Mouse (Mus musculus) spleen, adult 2 months (tissue): ENCODE data around the gene Cables2.

Experiments used
- CTCF ChIP-seq: fragments of 200-500 bp; IDR thresholded peaks from 2 replicates; pipeline ENCODE4 v1.5.1; 2011; ENCODE audit warnings: mild to moderate bottlenecking, inconsistent platforms; ENCODE audit not compliant: insufficient read depth, insufficient read length, insufficient replicate concordance; ENCODE audit errors: extremely low read depth
- POLR2A ChIP-seq: fragments of 200-500 bp; IDR thresholded peaks from 2 replicates; pipeline ENCODE4 v1.6.1; 2011; ENCODE audit warnings: low read depth, low read length, inconsistent platforms

DNA sequence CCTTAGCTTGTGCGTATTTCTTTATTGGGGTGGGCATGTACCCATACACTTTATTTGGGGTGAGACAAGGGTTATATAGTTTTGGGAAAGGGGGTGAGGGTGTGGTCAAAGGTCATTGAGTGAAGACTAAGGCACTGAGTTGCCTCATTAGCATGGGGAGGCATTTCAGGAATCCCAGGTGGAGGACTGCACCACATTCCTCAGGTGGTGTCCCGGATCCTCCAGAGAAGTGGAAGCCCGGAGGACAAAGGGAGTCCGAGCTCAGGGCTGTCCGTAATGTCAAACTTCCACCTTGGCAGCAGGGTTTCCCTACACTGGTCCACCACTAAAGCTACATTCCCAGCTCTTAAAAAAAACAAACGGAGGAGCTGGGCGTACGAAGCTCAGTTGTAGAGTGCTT is 19.6 kb upstream of the Cables2 start:
- TF ChIP-seq CTCF = no peak
- no peak for TF ChIP-seq POLR2A
